Mouse (Mus musculus) urinary bladder, adult 2 months (tissue): ENCODE measurements at regions not wholly inside any gene's neighbourhood (a gene's known extent, or its start where the extent isn't known, plus 50 kb on each side); places are given as distances from the start of the nearest gene placed in this dataset.

Experiments
- DNase-seq: peaks from one replicate; pipeline ENCODE4 v3.0.0; 2022; ENCODE audit warnings: low spot score

DNA sequence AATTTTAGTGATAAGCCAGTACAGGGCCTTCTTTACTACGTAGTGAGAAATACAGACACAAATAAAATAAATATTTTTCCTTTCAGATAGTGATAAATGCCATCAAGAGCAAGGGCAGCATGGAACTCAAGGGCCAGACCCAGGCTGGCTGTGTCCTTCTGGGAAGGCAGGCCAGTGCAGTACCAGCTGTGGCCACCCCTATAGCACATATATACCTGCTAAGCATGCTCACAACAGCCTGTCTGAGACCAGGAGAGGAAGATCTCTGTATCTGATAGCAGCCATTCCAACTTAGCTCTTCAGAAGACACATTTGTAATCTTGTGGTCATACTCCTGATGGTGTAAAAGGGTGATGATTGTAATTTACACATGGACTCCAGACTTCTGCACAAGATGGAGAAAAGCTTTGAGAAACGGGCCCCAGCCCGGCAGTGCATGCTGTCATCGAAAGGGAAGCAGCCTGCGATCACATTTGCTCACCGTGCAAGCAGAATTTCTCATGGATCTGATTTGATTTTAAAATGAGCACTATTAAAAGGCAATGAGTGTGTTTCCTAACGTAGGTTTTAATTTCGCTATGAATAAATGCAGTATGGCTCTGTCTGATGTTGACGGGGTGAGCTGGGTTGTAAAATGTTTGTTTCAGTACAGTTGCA lies 335.6 kb downstream of the Tmem38b start:
- no peak for DNase-seq

- no peak for DNase-seq
Observed at GRCm38 (mm10) chr4:54162308-54162707, 336.5 kb downstream of the Tmem38b start.

- DNase-seq, result no peak
Observed at GRCm38 (mm10) chr4:54170202-54170931, 344.5 kb downstream of the Tmem38b start.

GRCm38 (mm10) chr4:54184213-54184612 lies 358.4 kb downstream of the Tmem38b start:
- DNase-seq, result no peak

DNA sequence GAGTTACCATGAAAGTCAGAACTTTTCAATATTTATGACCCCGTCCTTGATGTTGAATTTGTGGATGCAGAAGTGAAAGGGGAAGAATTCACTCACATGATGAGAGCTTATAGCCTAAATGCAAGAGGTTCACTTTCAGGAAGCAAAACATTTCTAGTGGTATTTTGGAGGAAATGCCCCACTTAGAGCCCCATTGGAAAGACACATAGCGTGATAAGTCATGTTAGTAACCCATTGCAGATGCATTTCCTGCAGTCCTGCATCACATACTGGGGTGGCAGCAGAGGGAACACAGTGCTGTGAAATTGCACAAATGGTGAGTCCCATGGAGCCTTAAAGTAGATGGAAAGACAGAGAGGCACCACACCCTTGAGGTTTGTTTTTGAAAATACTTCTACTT lies 369.9 kb downstream of the Tmem38b start:
- no peak for DNase-seq

- no peak for DNase-seq
Observed at GRCm38 (mm10) chr4:54202440-54202839, 376.6 kb downstream of the Tmem38b start.

GRCm38 (mm10) chr4:54224572-54224971 lies 398.7 kb downstream of the Tmem38b start:
- DNase-seq, result no peak
